Comparison of ENCODE assay signal across 15 mouse cellular contexts in genomic region chr2:69095836-69096235, GRCm38 (mm10).
"Had no signal": no experiment of that assay in that cellular context is flagged by ENCODE, and none has a peak within 500 bp of the region (broad histone marks: within the 10 kb centered on the region; RNA-seq: fewer than 3 reads in every experiment).

No protein-coding gene starts in this region.

- H3K36me3 ChIP-seq: neural tube, embryonic 15.5 days; stomach, embryonic 15.5 days had no signal

- H3K9ac ChIP-seq: neural tube, embryonic 15.5 days; stomach, embryonic 15.5 days had no signal

- H3K4me3 ChIP-seq: neural tube, embryonic 15.5 days; stomach, embryonic 15.5 days had no signal

- H3K9me3 ChIP-seq: neural tube, embryonic 15.5 days; stomach, embryonic 15.5 days had no signal

- H3K27ac ChIP-seq: neural tube, embryonic 15.5 days; stomach, embryonic 15.5 days; stomach, postnatal 0 days had no signal

- H3K27me3 ChIP-seq: neural tube, embryonic 15.5 days; stomach, embryonic 15.5 days had no signal

- DNase-seq: retina, postnatal 1 day; right cerebral cortex, adult 18-20 months; right cerebral cortex, postnatal 14 days; right cerebral cortex, postnatal 25 days; right cerebral cortex, postnatal 4 days; spleen, adult 18-20 months; thymus, adult 18-20 months; thymus, adult 2 months; thymus, postnatal 14 days; thymus, postnatal 25 days; thymus, postnatal 36 days; thymus, postnatal 4 days had no signal

- H3K4me2 ChIP-seq: neural tube, embryonic 15.5 days; stomach, embryonic 15.5 days had no signal

- H3K4me1 ChIP-seq: neural tube, embryonic 15.5 days; stomach, embryonic 15.5 days had no signal
